27 mouse cellular contexts compared by ENCODE assay signal in genomic region chr5:39453706-39454105, GRCm38 (mm10).
DNase-seq lines count a peak whose midpoint lies in the region; ATAC-seq lines count a peak whose summit lies in the region.
"Had no signal": no experiment of that assay in that cellular context is flagged by ENCODE, and none has a peak within 500 bp of the region (broad histone marks: within the 10 kb centered on the region; RNA-seq: fewer than 3 reads in every experiment).

No protein-coding gene starts in this region.

- H3K27me3 ChIP-seq in forebrain, embryonic 14.5 days (replicated peaks; ENCODE audit: control insufficient read depth, insufficient read depth, low read length): no peaks in the 10 kb centered on the region
- H3K27me3 ChIP-seq: CH12.LX; embryonic facial prominence, embryonic 13.5 days; embryonic facial prominence, embryonic 15.5 days; forebrain, embryonic 12.5 days; forebrain, embryonic 15.5 days; Patski had no signal

- no peak overlapping the region for H3K9ac ChIP-seq in forebrain, embryonic 14.5 days (ENCODE audit: low read length)
- H3K9ac ChIP-seq: embryonic facial prominence, embryonic 13.5 days; embryonic facial prominence, embryonic 15.5 days; forebrain, embryonic 12.5 days; forebrain, embryonic 15.5 days; forebrain, postnatal 0 days had no signal

- H3K36me3 ChIP-seq in forebrain, embryonic 14.5 days (ENCODE audit: control insufficient read depth, insufficient read depth, low read length): no peaks in the 10 kb centered on the region
- H3K36me3 ChIP-seq: embryonic facial prominence, embryonic 13.5 days; embryonic facial prominence, embryonic 15.5 days; forebrain, embryonic 10.5 days; forebrain, embryonic 12.5 days; forebrain, embryonic 15.5 days; G1E had no signal

- H3K4me2 ChIP-seq in forebrain, embryonic 14.5 days (ENCODE audit: low read length): no peak overlapping the region
- H3K4me2 ChIP-seq: embryonic facial prominence, embryonic 13.5 days; embryonic facial prominence, embryonic 15.5 days; forebrain, embryonic 12.5 days; forebrain, embryonic 15.5 days had no signal

- no peak overlapping the region for H3K4me3 ChIP-seq in forebrain, embryonic 14.5 days (ENCODE audit: low read depth, low read length)
- H3K4me3 ChIP-seq: embryonic facial prominence, embryonic 13.5 days; embryonic facial prominence, embryonic 15.5 days; erythroblast, embryonic 14.5 days; forebrain, embryonic 10.5 days; forebrain, embryonic 12.5 days; forebrain, embryonic 15.5 days had no signal

- ATAC-seq in forebrain, embryonic 14.5 days: no peak
- ATAC-seq: activated CD4-positive, CD25-positive, alpha-beta regulatory T cell, adult 4 months; CD4-positive, CD25-positive, alpha-beta regulatory T cell, adult 4 months; Patski had no signal

- no peaks in the 10 kb centered on the region for H3K9me3 ChIP-seq in forebrain, embryonic 14.5 days (replicated peaks; ENCODE audit: control insufficient read depth, low read length)
- H3K9me3 ChIP-seq: embryonic facial prominence, embryonic 13.5 days; embryonic facial prominence, embryonic 15.5 days; forebrain, embryonic 10.5 days; forebrain, embryonic 12.5 days; forebrain, embryonic 15.5 days; G1E had no signal

- DNase-seq in adrenal gland, adult (ENCODE audit: inconsistent age in 2 of 2, low spot score in 1 of 2): peak; percentile 41 to 76
- DNase-seq in adrenal gland, adult 18-20 months (ENCODE audit: low spot score in 2 of 2): no peak
- peak; percentile 10 for DNase-seq in adrenal gland, adult 8-10 months
- DNase-seq in adrenal gland, postnatal 14 days: peak; percentile 47
- DNase-seq in adrenal gland, postnatal 36 days: peak; percentile 36 to 62
- no peak for DNase-seq in forebrain, embryonic 14.5 days (ENCODE audit: low spot score)
- DNase-seq in spleen, postnatal 36 days (ENCODE audit: low spot score in 2 of 2): no peak
- DNase-seq: B cell, adult 2 months; cerebellum, adult 11 months; cerebellum, adult 18-20 months; cerebellum, adult 8-10 months; cerebellum, adult 9-11 months; cerebellum, postnatal 14 days; cerebellum, postnatal 36 days; embryo, embryonic 11 days; forebrain, postnatal 0 days had no signal

- H3K27ac ChIP-seq in forebrain, embryonic 14.5 days (ENCODE audit: low read depth, low read length): no peak overlapping the region
- H3K27ac ChIP-seq: embryonic facial prominence, embryonic 13.5 days; embryonic facial prominence, embryonic 15.5 days; forebrain, embryonic 10.5 days; forebrain, embryonic 12.5 days; forebrain, embryonic 15.5 days had no signal

- no peaks in the 10 kb centered on the region for H3K4me1 ChIP-seq in forebrain, embryonic 14.5 days (ENCODE audit: control insufficient read depth, insufficient read depth, low read length)
- H3K4me1 ChIP-seq: embryonic facial prominence, embryonic 13.5 days; embryonic facial prominence, embryonic 15.5 days; forebrain, embryonic 10.5 days; forebrain, embryonic 12.5 days; forebrain, embryonic 15.5 days had no signal

Comparison
In these comparisons a context has a peak if more than half of its experiments do, and no peak if none do; other contexts are left out.
1. DNase-seq: peak in adrenal gland, adult (2 of 2), adrenal gland, adult 8-10 months (single experiment), adrenal gland, postnatal 14 days (single experiment) and adrenal gland, postnatal 36 days (2 of 2); none in adrenal gland, adult 18-20 months (0 of 2), forebrain, embryonic 14.5 days (single experiment) and spleen, postnatal 36 days (0 of 2).